Comparison of ENCODE assay signal across 19 mouse cellular contexts in genomic region chr12:31270361-31270760, GRCm38 (mm10). TPM values are rescaled to one million over a fixed set of nuclear protein-coding genes. Genes with fewer than 3 reads are reported as not detected.
DNase-seq lines count a peak whose midpoint lies in the region; ATAC-seq and TF ChIP-seq lines count a peak whose summit lies in the region.
"Had no signal": no experiment of that assay in that cellular context is flagged by ENCODE, and none has a peak within 500 bp of the region (broad histone marks: within the 10 kb centered on the region; RNA-seq: fewer than 3 reads in every experiment).

No protein-coding gene starts in this region.

- H3K4me2 ChIP-seq in embryonic facial prominence, embryonic 12.5 days (replicated peaks) = no peak overlapping the region; the same call in 1 of the 2 replicates
- H3K4me2 ChIP-seq in midbrain, embryonic 11.5 days = no peak overlapping the region
- H3K4me2 ChIP-seq in midbrain, embryonic 14.5 days (ENCODE audit: low read length) = no peak overlapping the region
- H3K4me2 ChIP-seq: hindbrain, embryonic 14.5 days; midbrain, embryonic 12.5 days had no signal

- no peak for DNase-seq in embryonic facial prominence, embryonic 10.5 days (ENCODE audit: low spot score)
- DNase-seq in kidney, adult 2 months = no peak
- DNase-seq in kidney, adult 18-20 months = no peak
- DNase-seq in midbrain, embryonic 11.5 days (ENCODE audit: low spot score, missing footprints) = peak; percentile 77
- DNase-seq in midbrain, embryonic 14.5 days = no peak
- DNase-seq in adrenal gland, adult (ENCODE audit: inconsistent age in 2 of 2, low spot score in 1 of 2) = no peak
- no peak for DNase-seq in left cerebral cortex, postnatal 25 days (ENCODE audit: low spot score in 2 of 2)
- DNase-seq: adrenal gland, postnatal 25 days; cerebellum, postnatal 25 days; forebrain, postnatal 0 days; gastrocnemius, postnatal 10 days had no signal

- H3K4me3 ChIP-seq in embryonic facial prominence, embryonic 12.5 days = no peak overlapping the region
- H3K4me3 ChIP-seq in embryonic facial prominence, embryonic 10.5 days = no peak overlapping the region
- H3K4me3 ChIP-seq in kidney, adult 2 months (ENCODE audit: insufficient read depth, low read depth, low read length) = no peak overlapping the region
- no peak overlapping the region for H3K4me3 ChIP-seq in midbrain, embryonic 11.5 days (ENCODE audit: low read depth, low read length)
- H3K4me3 ChIP-seq in midbrain, embryonic 14.5 days (replicated peaks; ENCODE audit: low read depth, low read length) = no peak overlapping the region
- H3K4me3 ChIP-seq: midbrain, embryonic 12.5 days had no signal

- TF ChIP-seq POLR2A in kidney, adult 2 months (IDR thresholded peaks at IDR 0.05; ENCODE audit: low read depth, low read length) = no peak

- no peak for ATAC-seq in embryonic facial prominence, embryonic 12.5 days (ENCODE audit: insufficient number of reproducible peaks, insufficient read depth, low FRiP score, low TSS enrichment)
- ATAC-seq in midbrain, embryonic 11.5 days (ENCODE audit: low FRiP score) = no peak
- no peak for ATAC-seq in midbrain, embryonic 14.5 days (ENCODE audit: low FRiP score, low TSS enrichment)
- ATAC-seq: forebrain, postnatal 0 days had no signal

- TF ChIP-seq CTCF in kidney, adult 2 months (conservative IDR thresholded peaks at IDR 0.05; ENCODE audit: insufficient read depth, insufficient read length, low read depth, low read length) = no peak

- peaks cover 48% of the 10 kb centered on the region for H3K4me1 ChIP-seq in embryonic facial prominence, embryonic 12.5 days
- peaks cover 64% of the 10 kb centered on the region for H3K4me1 ChIP-seq in embryonic facial prominence, embryonic 10.5 days
- peaks cover 42% of the 10 kb centered on the region for H3K4me1 ChIP-seq in kidney, adult 2 months (ENCODE audit: control insufficient read depth, insufficient read depth, low read length)
- peaks cover 12% of the 10 kb centered on the region for H3K4me1 ChIP-seq in midbrain, embryonic 11.5 days (ENCODE audit: control insufficient read depth, insufficient read depth, low read length)
- H3K4me1 ChIP-seq in midbrain, embryonic 14.5 days (ENCODE audit: control insufficient read depth, insufficient read depth, low read length) = no peaks in the 10 kb centered on the region; the same call in 1 of the 2 replicates

- 88% methylated on average over 10 of the region's 10 CpGs for WGBS in embryonic facial prominence, embryonic 12.5 days
- 89% methylated on average over 10 of the region's 10 CpGs for WGBS in embryonic facial prominence, embryonic 10.5 days
- 66% methylated on average over 10 of the region's 10 CpGs for WGBS in kidney, adult 2 months
- WGBS in midbrain, embryonic 11.5 days = 88% methylated on average over 10 of the region's 10 CpGs
- WGBS in midbrain, embryonic 14.5 days = 91% methylated on average over 10 of the region's 10 CpGs

- H3K27ac ChIP-seq in embryonic facial prominence, embryonic 12.5 days = peak overlapping the region; percentile 55; the same call in 1 of the 2 replicates
- no peak overlapping the region for H3K27ac ChIP-seq in embryonic facial prominence, embryonic 10.5 days (replicated peaks)
- 0 out of 2 replicates have a peak overlapping the region, but pooled peaks have one; percentile 12 for H3K27ac ChIP-seq in kidney, adult 2 months (ENCODE audit: insufficient read depth, low read depth, low read length)
- no peak overlapping the region for H3K27ac ChIP-seq in midbrain, embryonic 11.5 days (ENCODE audit: low read depth, low read length)
- H3K27ac ChIP-seq in midbrain, embryonic 14.5 days (replicated peaks; ENCODE audit: low read depth, low read length) = no peak overlapping the region
- H3K27ac ChIP-seq: hindbrain, embryonic 14.5 days; midbrain, embryonic 12.5 days had no signal

- H3K36me3 ChIP-seq in embryonic facial prominence, embryonic 12.5 days = peaks cover 51% of the 10 kb centered on the region
- peaks cover 64% of the 10 kb centered on the region for H3K36me3 ChIP-seq in embryonic facial prominence, embryonic 10.5 days (replicated peaks)
- H3K36me3 ChIP-seq in kidney, adult 2 months (ENCODE audit: control insufficient read depth, insufficient read depth, low read length) = peaks cover 10% of the 10 kb centered on the region
- no peaks in the 10 kb centered on the region for H3K36me3 ChIP-seq in midbrain, embryonic 11.5 days (ENCODE audit: control insufficient read depth, insufficient read depth, low read length)
- no peaks in the 10 kb centered on the region for H3K36me3 ChIP-seq in midbrain, embryonic 14.5 days (ENCODE audit: control insufficient read depth, insufficient read depth, low read length)
- H3K36me3 ChIP-seq: midbrain, embryonic 12.5 days had no signal

- H3K27me3 ChIP-seq in embryonic facial prominence, embryonic 12.5 days = 0 out of 2 replicates have a peak, but pooled peaks cover 3% of the 10 kb centered on the region
- peaks cover 27% of the 10 kb centered on the region for H3K27me3 ChIP-seq in embryonic facial prominence, embryonic 10.5 days (replicated peaks; ENCODE audit: low read depth, poor library complexity, severe bottlenecking)
- H3K27me3 ChIP-seq in kidney, adult 2 months (replicated peaks; ENCODE audit: control insufficient read depth, insufficient read depth, low read length) = no peaks in the 10 kb centered on the region
- H3K27me3 ChIP-seq in midbrain, embryonic 11.5 days (ENCODE audit: control insufficient read depth, insufficient read depth, low read length) = peaks cover 24% of the 10 kb centered on the region
- peaks cover 24% of the 10 kb centered on the region for H3K27me3 ChIP-seq in midbrain, embryonic 14.5 days (ENCODE audit: control insufficient read depth, insufficient read depth, low read length)

- no peak overlapping the region for H3K9ac ChIP-seq in embryonic facial prominence, embryonic 12.5 days
- H3K9ac ChIP-seq in midbrain, embryonic 11.5 days (ENCODE audit: low read length) = no peak overlapping the region
- H3K9ac ChIP-seq in midbrain, embryonic 14.5 days (replicated peaks; ENCODE audit: low read length) = no peak overlapping the region
- H3K9ac ChIP-seq: forebrain, postnatal 0 days; hindbrain, embryonic 14.5 days; midbrain, embryonic 12.5 days had no signal

- no peaks in the 10 kb centered on the region for H3K9me3 ChIP-seq in embryonic facial prominence, embryonic 12.5 days
- H3K9me3 ChIP-seq in embryonic facial prominence, embryonic 10.5 days = no peaks in the 10 kb centered on the region
- H3K9me3 ChIP-seq in midbrain, embryonic 11.5 days (ENCODE audit: control insufficient read depth, low read length) = no peaks in the 10 kb centered on the region
- H3K9me3 ChIP-seq in midbrain, embryonic 14.5 days (ENCODE audit: control insufficient read depth, low read length) = no peaks in the 10 kb centered on the region
- H3K9me3 ChIP-seq: midbrain, embryonic 12.5 days had no signal

- intact Hi-C loops in left cerebral cortex, postnatal 25 days (cut with DNase I) = no loop called here

RNA-seq across cellular contexts. Expression of gene Lamb1, which starts 5.3 kb away (rescaled TPM):
- 80.8 and 82.3 TPM in 2 replicates for polyA plus RNA-seq in embryonic facial prominence, embryonic 12.5 days (2016; fragmentation: Nextera tagmentation; extraction: Ambion mirVana)
- polyA plus RNA-seq in embryonic facial prominence, embryonic 10.5 days (2016; fragmentation: Nextera tagmentation; extraction: Ambion mirVana) = 37.2 and 42.5 TPM in 2 replicates
- polyA plus RNA-seq in kidney, adult 2 months (2012; rRNA removed) = 41.0 and 46.5 TPM in 2 replicates
- 17.3 and 18.5 TPM in 2 replicates for polyA plus RNA-seq in midbrain, embryonic 11.5 days (2014; fragmentation: Nextera tagmentation; extraction: Ambion mirVana)
- polyA plus RNA-seq in midbrain, embryonic 14.5 days (2014; fragmentation: Nextera tagmentation; extraction: Ambion mirVana) = 3.9 and 16.7 TPM in 2 replicates
- 10 to 100 TPM; 17.4 to 18.8 TPM for total RNA-seq in left cerebral cortex, postnatal 25 days (2021)

RNA-seq across cellular contexts. Expression of gene Gm6993, which starts 29.8 kb away (rescaled TPM):
- polyA plus RNA-seq in embryonic facial prominence, embryonic 12.5 days (2016; fragmentation: Nextera tagmentation; extraction: Ambion mirVana) = not detected in 2 replicates
- polyA plus RNA-seq in embryonic facial prominence, embryonic 10.5 days (2016; fragmentation: Nextera tagmentation; extraction: Ambion mirVana) = not detected in 2 replicates
- not detected in 2 replicates for polyA plus RNA-seq in kidney, adult 2 months (2012; rRNA removed)
- not detected in 2 replicates for polyA plus RNA-seq in midbrain, embryonic 11.5 days (2014; fragmentation: Nextera tagmentation; extraction: Ambion mirVana)
- not detected in 2 replicates for polyA plus RNA-seq in midbrain, embryonic 14.5 days (2014; fragmentation: Nextera tagmentation; extraction: Ambion mirVana)
- not detected for total RNA-seq in left cerebral cortex, postnatal 25 days (2021)
- total RNA-seq: adrenal gland, postnatal 25 days; forebrain, postnatal 0 days; gastrocnemius, postnatal 10 days; layer of hippocampus, adult 18-20 months; left cerebral cortex, postnatal 10 days had no signal
- polyA plus RNA-seq: forebrain, postnatal 0 days; hindbrain, embryonic 14.5 days; liver, embryonic 16.5 days; midbrain, embryonic 12.5 days; small intestine, adult 2 months; urinary bladder, adult 2 months had no signal

Comparison
In these comparisons a context has a peak if more than half of its experiments do, and no peak if none do; other contexts are left out.
1. H3K27ac ChIP-seq: peak in embryonic facial prominence, embryonic 12.5 days (single experiment) and kidney, adult 2 months (single experiment); none in embryonic facial prominence, embryonic 10.5 days (single experiment), midbrain, embryonic 11.5 days (single experiment) and midbrain, embryonic 14.5 days (single experiment).